ENCODE assay signal across 24 mouse cellular contexts in genomic region chr12:71361616-71362015, GRCm38 (mm10). TPM values are rescaled to one million over a fixed set of nuclear protein-coding genes. Genes with fewer than 3 reads are reported as not detected.
DNase-seq lines count a peak whose midpoint lies in the region; ATAC-seq and TF ChIP-seq lines count a peak whose summit lies in the region.
"Had no signal": no experiment of that assay in that cellular context is flagged by ENCODE, and none has a peak within 500 bp of the region (broad histone marks: within the 10 kb centered on the region; RNA-seq: fewer than 3 reads in every experiment).

No protein-coding gene starts in this region.

- H3K4me3 ChIP-seq in ES-E14 (ENCODE audit: insufficient read depth in 1 of 2, low read depth in 1 of 2, low read length in 2 of 2, poor library complexity in 1 of 2, severe bottlenecking in 1 of 2) = peak overlapping the region; percentile 42 to 75
- H3K4me3 ChIP-seq in midbrain, embryonic 16.5 days (ENCODE audit: low read depth, low read length) = no peak overlapping the region
- H3K4me3 ChIP-seq: embryonic facial prominence, embryonic 15.5 days; forebrain, embryonic 15.5 days; heart, embryonic 13.5 days; hindbrain, embryonic 12.5 days; left cerebral cortex, adult 2 months; limb, embryonic 15.5 days; megakaryocyte, embryonic 14.5 days had no signal

- no peaks in the 10 kb centered on the region for H3K4me1 ChIP-seq in ES-E14 (ENCODE audit: control insufficient read depth in 2 of 2, insufficient read depth in 2 of 2, low read length in 2 of 2, poor library complexity in 1 of 2)
- H3K4me1 ChIP-seq in midbrain, embryonic 16.5 days (ENCODE audit: control insufficient read depth, insufficient read depth, low read length) = 0 out of 2 replicates have a peak, but pooled peaks cover 8% of the 10 kb centered on the region
- H3K4me1 ChIP-seq: embryonic facial prominence, embryonic 15.5 days; limb, embryonic 15.5 days; megakaryocyte, embryonic 14.5 days had no signal

- H3K9ac ChIP-seq in ES-E14 (ENCODE audit: insufficient read depth, low read depth, low read length, poor library complexity, severe bottlenecking) = no peak overlapping the region
- no peak overlapping the region for H3K9ac ChIP-seq in midbrain, embryonic 16.5 days (ENCODE audit: low read depth, low read length)
- H3K9ac ChIP-seq: embryonic facial prominence, embryonic 15.5 days; forebrain, embryonic 15.5 days; heart, embryonic 13.5 days; hindbrain, embryonic 12.5 days; limb, embryonic 15.5 days had no signal

- in situ Hi-C loops in ES-E14 (cut with MboI; ENCODE audit: low sequenced_read_pairs in 2 of 2, unreplicated experiment in 2 of 2) = no loop called here

- WGBS in midbrain, embryonic 16.5 days = 90% methylated on average over 7 of the region's 7 CpGs

- ATAC-seq in midbrain, embryonic 16.5 days = no peak
- ATAC-seq in erythroid progenitor cell, adult 5-6 weeks (replicated peaks; ENCODE audit: low FRiP score, poor library complexity, severe bottlenecking) = no peak
- ATAC-seq: CD4-positive, CD25-positive, alpha-beta regulatory T cell, adult 4 months; forebrain, embryonic 15.5 days; intestine, postnatal 0 days had no signal

- H3K9me3 ChIP-seq in ES-E14 (ENCODE audit: control insufficient read depth, insufficient read depth, low read depth, low read length) = no peaks in the 10 kb centered on the region
- no peaks in the 10 kb centered on the region for H3K9me3 ChIP-seq in midbrain, embryonic 16.5 days (replicated peaks; ENCODE audit: control insufficient read depth, low read length, poor library complexity, severe bottlenecking)
- H3K9me3 ChIP-seq: embryonic facial prominence, embryonic 15.5 days; forebrain, embryonic 15.5 days; heart, embryonic 13.5 days; hindbrain, embryonic 12.5 days; limb, embryonic 15.5 days had no signal

- H3K27me3 ChIP-seq in midbrain, embryonic 16.5 days (ENCODE audit: control insufficient read depth, insufficient read depth, low read depth, low read length) = no peaks in the 10 kb centered on the region
- H3K27me3 ChIP-seq: embryonic facial prominence, embryonic 15.5 days; forebrain, embryonic 15.5 days; heart, embryonic 13.5 days; hindbrain, embryonic 12.5 days; limb, embryonic 15.5 days; megakaryocyte, embryonic 14.5 days had no signal

- peak; percentile 18 for DNase-seq in 3134 (ENCODE audit: extremely low read depth, insufficient read length, low spot score)
- DNase-seq in 416B (ENCODE audit: low read depth) = peak; percentile 17
- peak; percentile 43 for DNase-seq in ES-E14 (ENCODE audit: low read depth, low spot score)
- peak; percentile 2 for DNase-seq in c-Kit-positive CD71-positive TER-119-positive erythroid progenitor cells, embryonic 14.5 days (ENCODE audit: low spot score)
- DNase-seq in heart, adult 9 months (ENCODE audit: low spot score in 2 of 2) = no peak
- DNase-seq: adrenal gland, postnatal 14 days; cerebellum, adult 9-10 months; heart, postnatal 14 days; layer of hippocampus, adult 9-11 months; left cerebral cortex, postnatal 4 days; lung, adult 2 months; lung, postnatal 36 days; midbrain, embryonic 14.5 days had no signal

- H3K36me3 ChIP-seq in ES-E14 (ENCODE audit: control insufficient read depth, insufficient read depth, low read length, poor library complexity, severe bottlenecking) = no peaks in the 10 kb centered on the region
- no peaks in the 10 kb centered on the region for H3K36me3 ChIP-seq in midbrain, embryonic 16.5 days (ENCODE audit: control insufficient read depth, insufficient read depth, low read length)
- H3K36me3 ChIP-seq: embryonic facial prominence, embryonic 15.5 days; forebrain, embryonic 15.5 days; heart, embryonic 13.5 days; hindbrain, embryonic 12.5 days; limb, embryonic 15.5 days had no signal

- no peak overlapping the region for H3K4me2 ChIP-seq in midbrain, embryonic 16.5 days (ENCODE audit: low read length)
- H3K4me2 ChIP-seq: embryonic facial prominence, embryonic 15.5 days; forebrain, embryonic 15.5 days; heart, embryonic 13.5 days; hindbrain, embryonic 12.5 days; limb, embryonic 15.5 days had no signal

- H3K27ac ChIP-seq in ES-E14 (ENCODE audit: insufficient read depth, low read depth, low read length, poor library complexity, severe bottlenecking) = no peak overlapping the region
- H3K27ac ChIP-seq in midbrain, embryonic 16.5 days (ENCODE audit: low read length) = no peak overlapping the region
- H3K27ac ChIP-seq: embryonic facial prominence, embryonic 15.5 days; forebrain, embryonic 15.5 days; heart, embryonic 13.5 days; hindbrain, embryonic 12.5 days; left cerebral cortex, adult 2 months; limb, embryonic 15.5 days had no signal

TF ChIP-seq in ES-E14, 5 proteins besides CTCF, POLR2A, EP300 and RAD21:
- TF ChIP-seq ZNF384 (IDR thresholded peaks at IDR 0.05; ENCODE audit: low read depth, low read length) (no peak), HCFC1 (IDR thresholded peaks at IDR 0.05; ENCODE audit: borderline replicate concordance, insufficient read depth, low read length) (no peak), ZC3H11A (IDR thresholded peaks at IDR 0.05; ENCODE audit: borderline replicate concordance, low read depth, low read length) (no peak), CHD2 (IDR thresholded peaks at IDR 0.05; ENCODE audit: low read depth, low read length) (no peak), MAFK (IDR thresholded peaks at IDR 0.05; ENCODE audit: insufficient read depth, low read depth, low read length) (no peak)

RNA-seq across cellular contexts. Expression of gene Dact1, which starts 51.9 kb away (rescaled TPM):
- total RNA-seq in ES-E14 (2012; rRNA removed) = 3.2 and 3.4 TPM in 2 replicates
- 25.1 and 25.3 TPM in 2 replicates for polyA plus RNA-seq in midbrain, embryonic 16.5 days (2015; fragmentation: Nextera tagmentation; extraction: Ambion mirVana)
- 1.3 TPM in 1 of 2 replicates, not detected in the other for total RNA-seq in erythroid progenitor cell, adult 5-6 weeks (2015; ENCODE audit: low replicate concordance)
- total RNA-seq in erythroid progenitor cell, adult 5-6 weeks (2017; ENCODE audit: low replicate concordance) = 0.90 TPM in 1 of 2 replicates, not detected in the other
- polyA plus RNA-seq: CD4-positive, CD25-positive, alpha-beta regulatory T cell, adult 4 months had no signal

Comparison
In these comparisons a context has a peak if more than half of its experiments do, and no peak if none do; other contexts are left out.
1. DNase-seq: peak in 3134 (single experiment), 416B (single experiment), ES-E14 (single experiment) and c-Kit-positive CD71-positive TER-119-positive erythroid progenitor cells, embryonic 14.5 days (single experiment); none in heart, adult 9 months (0 of 2).